ENCODE assay signal across 24 mouse cellular contexts in the genomic region with DNA sequence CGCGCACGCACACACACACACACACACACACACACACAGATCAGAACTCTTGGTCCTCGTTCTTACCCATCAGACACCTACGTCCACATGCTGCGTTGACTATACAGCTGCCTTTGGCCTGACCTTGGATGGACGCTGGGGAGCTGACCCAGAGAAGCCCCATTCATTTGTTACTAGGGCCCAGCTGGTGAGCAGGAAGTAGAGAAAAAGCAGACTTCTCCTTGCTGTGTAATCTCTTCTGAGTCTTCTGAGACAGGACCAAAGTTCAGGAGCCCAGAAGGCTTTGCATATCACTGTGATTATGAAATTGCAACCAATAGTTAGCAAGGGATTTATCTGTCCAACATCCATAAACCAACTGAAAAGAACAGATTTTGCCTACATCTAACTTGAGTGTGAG.
DNase-seq lines count a peak whose midpoint lies in the region; ATAC-seq and TF ChIP-seq lines count a peak whose summit lies in the region.
"Had no signal": no experiment of that assay in that cellular context is flagged by ENCODE, and none has a peak within 500 bp of the region (broad histone marks: within the 10 kb centered on the region; RNA-seq: fewer than 3 reads in every experiment).

No protein-coding gene starts in this region.

- H3K9ac ChIP-seq in intestine, postnatal 0 days (ENCODE audit: low read depth, low read length): no peak overlapping the region
- no peak overlapping the region for H3K9ac ChIP-seq in stomach, embryonic 15.5 days
- no peak overlapping the region for H3K9ac ChIP-seq in liver, embryonic 12.5 days
- H3K9ac ChIP-seq: embryonic facial prominence, embryonic 13.5 days; forebrain, postnatal 0 days; liver, embryonic 15.5 days; lung, embryonic 14.5 days had no signal

- no peak overlapping the region for H3K27ac ChIP-seq in kidney, adult 2 months (ENCODE audit: insufficient read depth, low read depth, low read length)
- peak overlapping the region; percentile 81 for H3K27ac ChIP-seq in intestine, postnatal 0 days (ENCODE audit: low read depth, low read length)
- peak overlapping the region; percentile 54; the same call in 1 of the 2 replicates for H3K27ac ChIP-seq in stomach, embryonic 15.5 days
- H3K27ac ChIP-seq in liver, embryonic 12.5 days: no peak overlapping the region
- H3K27ac ChIP-seq in left cerebral cortex, adult 2 months: no peak overlapping the region
- H3K27ac ChIP-seq: embryonic facial prominence, embryonic 13.5 days; liver, embryonic 15.5 days had no signal

- H3K4me3 ChIP-seq in kidney, adult 2 months (ENCODE audit: insufficient read depth, low read depth, low read length): no peak overlapping the region
- H3K4me3 ChIP-seq in intestine, postnatal 0 days (ENCODE audit: low read depth, low read length): no peak overlapping the region
- H3K4me3 ChIP-seq in stomach, embryonic 15.5 days (replicated peaks): no peak overlapping the region
- H3K4me3 ChIP-seq in liver, embryonic 12.5 days: no peak overlapping the region
- H3K4me3 ChIP-seq in left cerebral cortex, adult 2 months: no peak overlapping the region
- H3K4me3 ChIP-seq: embryonic facial prominence, embryonic 13.5 days; erythroblast, embryonic 14.5 days; liver, embryonic 15.5 days had no signal

- 0 out of 2 replicates have a peak, but pooled peaks cover 2% of the 10 kb centered on the region for H3K4me1 ChIP-seq in kidney, adult 2 months (ENCODE audit: control insufficient read depth, insufficient read depth, low read length)
- 0 out of 2 replicates have a peak, but pooled peaks cover 2% of the 10 kb centered on the region for H3K4me1 ChIP-seq in intestine, postnatal 0 days (replicated peaks; ENCODE audit: control insufficient read depth, insufficient read depth, low read length)
- H3K4me1 ChIP-seq in stomach, embryonic 15.5 days: no peaks in the 10 kb centered on the region
- H3K4me1 ChIP-seq in liver, embryonic 12.5 days: no peaks in the 10 kb centered on the region
- H3K4me1 ChIP-seq: embryonic facial prominence, embryonic 13.5 days; liver, embryonic 15.5 days had no signal

- no peak for TF ChIP-seq POLR2A in kidney, adult 2 months (IDR thresholded peaks at IDR 0.05; ENCODE audit: low read depth, low read length)

- no peaks in the 10 kb centered on the region for H3K9me3 ChIP-seq in intestine, postnatal 0 days (ENCODE audit: control insufficient read depth)
- H3K9me3 ChIP-seq in stomach, embryonic 15.5 days: no peaks in the 10 kb centered on the region
- no peaks in the 10 kb centered on the region for H3K9me3 ChIP-seq in liver, embryonic 12.5 days (replicated peaks)
- H3K9me3 ChIP-seq: embryonic facial prominence, embryonic 13.5 days; G1E; liver, embryonic 15.5 days had no signal

- intact Hi-C loops in left cerebral cortex, adult 2 months (cut with DNase I): no loop called here

- DNase-seq in kidney, adult 2 months: peak; percentile 36
- DNase-seq in kidney, adult 18-20 months: no peak
- peak; percentile 39 for DNase-seq in adipocyte (ENCODE audit: low spot score)
- DNase-seq in left cerebral cortex, adult 2 months (ENCODE audit: extremely low spot score in 1 of 2, low spot score in 2 of 2): no peak
- DNase-seq: adrenal gland, postnatal 14 days; cerebellum, adult 11 months; cerebellum, adult 9-10 months; cerebellum, postnatal 36 days; forebrain, postnatal 0 days; gastrocnemius, postnatal 10 days; liver; lung, embryonic 14.5 days; lung, postnatal 14 days; midbrain, embryonic 14.5 days; thymus, adult 2 months; thymus, postnatal 36 days had no signal

- H3K36me3 ChIP-seq in kidney, adult 2 months (ENCODE audit: control insufficient read depth, insufficient read depth, low read length): no peaks in the 10 kb centered on the region
- no peaks in the 10 kb centered on the region for H3K36me3 ChIP-seq in intestine, postnatal 0 days (ENCODE audit: control insufficient read depth, insufficient read depth)
- no peaks in the 10 kb centered on the region for H3K36me3 ChIP-seq in stomach, embryonic 15.5 days
- H3K36me3 ChIP-seq in liver, embryonic 12.5 days: no peaks in the 10 kb centered on the region
- H3K36me3 ChIP-seq: embryonic facial prominence, embryonic 13.5 days; G1E; liver, embryonic 15.5 days had no signal

- ATAC-seq in intestine, postnatal 0 days: peak; percentile 89
- peak; percentile 51 for ATAC-seq in stomach, embryonic 15.5 days (ENCODE audit: insufficient read depth, low FRiP score, low read depth)
- ATAC-seq in liver, embryonic 12.5 days: no peak
- ATAC-seq: forebrain, postnatal 0 days; hindbrain, embryonic 16.5 days had no signal

- no peaks in the 10 kb centered on the region for H3K27me3 ChIP-seq in kidney, adult 2 months (replicated peaks; ENCODE audit: control insufficient read depth, insufficient read depth, low read length)
- no peaks in the 10 kb centered on the region for H3K27me3 ChIP-seq in intestine, postnatal 0 days (replicated peaks; ENCODE audit: control insufficient read depth, insufficient read depth, low read length)
- H3K27me3 ChIP-seq in stomach, embryonic 15.5 days (replicated peaks): no peaks in the 10 kb centered on the region
- no peaks in the 10 kb centered on the region for H3K27me3 ChIP-seq in liver, embryonic 12.5 days (replicated peaks)
- H3K27me3 ChIP-seq: embryonic facial prominence, embryonic 13.5 days; liver, embryonic 15.5 days had no signal

- WGBS in kidney, adult 2 months: 70% methylated on average over 7 of the region's 7 CpGs
- WGBS in intestine, postnatal 0 days: 45% methylated on average over 7 of the region's 7 CpGs
- WGBS in stomach, embryonic 15.5 days: 57% methylated on average over 7 of the region's 7 CpGs
- 72% methylated on average over 7 of the region's 7 CpGs for WGBS in liver, embryonic 12.5 days (ENCODE audit: insufficient replicate concordance)

- no peak for TF ChIP-seq CTCF in kidney, adult 2 months (conservative IDR thresholded peaks at IDR 0.05; ENCODE audit: insufficient read depth, insufficient read length, low read depth, low read length)
- no peak for TF ChIP-seq CTCF in intestine, postnatal 0 days (IDR thresholded peaks at IDR 0.05; ENCODE audit: low read depth)
- TF ChIP-seq CTCF in left cerebral cortex, adult 2 months (IDR thresholded peaks at IDR 0.05): no peak

- H3K4me2 ChIP-seq in intestine, postnatal 0 days (replicated peaks; ENCODE audit: low read depth): peak overlapping the region; percentile 51
- no peak overlapping the region for H3K4me2 ChIP-seq in stomach, embryonic 15.5 days
- no peak overlapping the region for H3K4me2 ChIP-seq in liver, embryonic 12.5 days
- H3K4me2 ChIP-seq: embryonic facial prominence, embryonic 13.5 days; liver, embryonic 15.5 days; lung, embryonic 14.5 days had no signal

Comparison
In these comparisons a context has a peak if more than half of its experiments do, and no peak if none do; other contexts are left out.
1. DNase-seq: peak in kidney, adult 2 months (single experiment) and adipocyte (single experiment); none in kidney, adult 18-20 months (single experiment) and left cerebral cortex, adult 2 months (0 of 2).
2. H3K27ac ChIP-seq: peak in intestine, postnatal 0 days (single experiment) and stomach, embryonic 15.5 days (single experiment); none in kidney, adult 2 months (single experiment), liver, embryonic 12.5 days (single experiment) and left cerebral cortex, adult 2 months (single experiment).